Mouse (Mus musculus): ENCODE results near the gene Dap. TPM values are rescaled to one million over a fixed set of nuclear protein-coding genes. Genes with fewer than 3 reads are reported as not detected.

Gene Dap
- total and polyA plus RNA-seq, 2 experiments from 2014 or later: 36.8 to 47.5 TPM

DNA sequence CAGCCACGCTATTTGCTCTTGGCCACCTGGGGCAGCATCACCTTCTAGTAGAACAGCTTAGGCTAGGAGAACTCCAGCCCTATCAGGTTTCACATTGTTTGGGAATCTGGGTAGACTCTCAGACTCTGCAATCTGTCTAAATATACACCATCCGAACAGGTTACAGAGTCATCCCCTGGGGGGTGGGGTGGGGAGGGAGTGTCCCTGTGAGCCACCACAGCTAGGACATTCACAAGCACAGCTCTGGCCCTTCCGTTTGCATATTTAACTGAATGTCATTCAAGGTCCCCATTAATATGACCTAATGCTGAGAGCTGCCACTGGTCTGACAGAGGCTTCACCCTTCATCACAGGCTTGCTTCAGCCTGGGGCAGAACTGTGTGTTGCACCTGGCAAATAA lies 68.5 kb downstream of the Dap start:
- peak overlapping the region; percentile 80 for H3K27ac ChIP-seq (ENCODE audit: low read depth)
- H3K36me3 ChIP-seq (replicated peaks; ENCODE audit: control insufficient read depth, insufficient read depth, low read length): no peaks in the 10 kb centered on the region
- no peaks in the 10 kb centered on the region for H3K9me3 ChIP-seq (replicated peaks; ENCODE audit: control insufficient read depth, low read length)
- TF ChIP-seq CTCF (IDR thresholded peaks at IDR 0.05; ENCODE audit: low read depth) (no peak), EP300 (IDR thresholded peaks at IDR 0.05; ENCODE audit: low read depth) (no peak; the same call in 1 of the 2 replicates)
- peaks cover 18% of the 10 kb centered on the region for H3K4me1 ChIP-seq (ENCODE audit: control insufficient read depth, insufficient read depth)
- no peak overlapping the region for H3K4me2 ChIP-seq (ENCODE audit: low read depth, low read length)
- no peak overlapping the region for H3K4me3 ChIP-seq (ENCODE audit: low read depth, low read length)
- no peak overlapping the region for H3K9ac ChIP-seq (replicated peaks; ENCODE audit: low read depth, low read length)
- 18% methylated on average over 3 of the region's 3 CpGs for WGBS
- ATAC-seq (ENCODE audit: insufficient read depth, low read depth): peak; percentile 96
- peaks cover 7% of the 10 kb centered on the region; the same call in 1 of the 2 replicates for H3K27me3 ChIP-seq (ENCODE audit: control insufficient read depth, insufficient read depth, low read length)
- peak; percentile 76 for DNase-seq (ENCODE audit: low spot score)

DNA sequence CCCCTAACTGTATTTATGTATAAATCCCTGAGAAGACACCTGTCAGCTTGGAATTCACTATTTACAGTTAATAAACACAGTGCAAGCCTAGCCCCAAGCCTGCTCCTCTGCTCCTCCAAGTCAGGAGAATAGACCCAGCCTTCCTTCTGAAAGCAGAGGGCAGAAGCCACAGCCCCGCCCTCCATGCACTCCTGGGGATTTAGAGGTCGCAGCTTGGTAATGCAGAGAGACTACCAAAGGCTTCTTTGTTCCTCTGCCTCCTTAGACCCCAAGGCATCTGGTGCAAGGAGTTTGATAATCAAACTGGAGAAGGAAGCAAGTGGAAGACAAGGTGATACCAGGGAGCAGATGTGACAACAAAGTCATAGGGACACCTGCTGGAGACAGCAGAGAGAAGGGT lies 70.2 kb downstream of the Dap start:
- H3K4me2 ChIP-seq (ENCODE audit: low read depth, low read length): no peak overlapping the region
- TF ChIP-seq EP300 (IDR thresholded peaks at IDR 0.05; ENCODE audit: low read depth) (no peak), CTCF (IDR thresholded peaks at IDR 0.05; ENCODE audit: low read depth) (no peak)
- whole genome bisulfite sequencing: 53% methylated on average over 2 of the region's 2 CpGs
- ATAC-seq (ENCODE audit: insufficient read depth, low read depth) (no peak), DNase-seq (ENCODE audit: low spot score) (no peak)
- H3K4me1 ChIP-seq (ENCODE audit: control insufficient read depth, insufficient read depth): peaks cover 22% of the 10 kb centered on the region
- no peak overlapping the region for H3K27ac ChIP-seq (ENCODE audit: low read depth)
- no peak overlapping the region for H3K4me3 ChIP-seq (ENCODE audit: low read depth, low read length)
- peaks cover 7% of the 10 kb centered on the region; the same call in 1 of the 2 replicates for H3K27me3 ChIP-seq (ENCODE audit: control insufficient read depth, insufficient read depth, low read length)
- H3K9me3 ChIP-seq (replicated peaks; ENCODE audit: control insufficient read depth, low read length): no peaks in the 10 kb centered on the region
- H3K9ac ChIP-seq (replicated peaks; ENCODE audit: low read depth, low read length): no peak overlapping the region
- H3K36me3 ChIP-seq (replicated peaks; ENCODE audit: control insufficient read depth, insufficient read depth, low read length): no peaks in the 10 kb centered on the region

DNA sequence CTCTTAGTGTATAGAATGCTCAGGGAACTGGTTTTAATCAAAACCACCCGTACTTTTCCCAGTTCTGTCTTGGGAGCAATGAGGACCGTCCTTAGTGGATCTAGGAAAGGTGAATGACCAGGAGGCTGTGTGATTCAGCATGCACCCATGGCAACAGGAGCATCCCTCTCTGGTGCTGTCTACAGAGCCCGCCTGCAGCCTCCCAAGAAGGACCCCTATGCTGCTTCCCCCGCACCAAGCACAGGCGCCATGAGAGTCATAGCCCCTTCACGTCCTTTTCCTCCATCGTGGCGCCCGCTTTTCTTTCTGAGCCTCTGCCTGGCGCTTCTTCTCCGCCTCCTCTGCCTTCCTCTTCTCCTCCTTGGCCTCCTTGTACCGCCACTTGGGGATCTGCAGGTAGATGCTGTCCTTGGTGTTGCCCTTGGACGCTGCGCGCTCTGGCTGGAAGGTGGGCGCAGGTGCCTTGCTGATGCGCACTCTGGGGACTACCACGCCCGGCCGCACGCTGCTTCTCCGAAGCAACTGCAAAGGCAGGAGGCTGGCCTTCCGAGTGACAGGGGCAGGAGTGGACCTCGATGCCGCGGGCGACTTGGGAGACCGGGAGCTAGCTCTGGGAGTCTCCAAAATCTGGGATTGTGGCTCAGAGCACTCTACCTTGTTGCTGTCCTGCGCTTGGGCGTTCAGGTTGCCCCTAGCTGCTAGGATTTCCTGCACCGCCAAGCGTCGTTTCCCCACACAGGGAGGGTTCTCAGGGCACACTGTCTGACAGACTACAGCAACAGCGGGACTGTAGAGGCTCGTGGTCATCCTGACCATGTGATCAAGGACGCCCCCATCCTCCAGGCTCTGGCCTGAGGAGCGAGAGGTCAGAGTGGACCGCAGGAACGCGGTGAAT lies 73.0 kb downstream of the Dap start:
- Histone ChIP-seq H3K4me2 (ENCODE audit: low read depth, low read length) (no peak overlapping the region; the same call in 1 of the 2 replicates), H3K27ac (ENCODE audit: low read depth) (no peak overlapping the region), H3K36me3 (replicated peaks; ENCODE audit: control insufficient read depth, insufficient read depth, low read length) (no peaks in the 10 kb centered on the region), H3K4me1 (ENCODE audit: control insufficient read depth, insufficient read depth) (peaks cover 19% of the 10 kb centered on the region), H3K27me3 (ENCODE audit: control insufficient read depth, insufficient read depth, low read length) (peaks cover 7% of the 10 kb centered on the region; the same call in 1 of the 2 replicates), H3K9ac (replicated peaks; ENCODE audit: low read depth, low read length) (no peak overlapping the region), H3K9me3 (replicated peaks; ENCODE audit: control insufficient read depth, low read length) (no peaks in the 10 kb centered on the region), H3K4me3 (ENCODE audit: low read depth, low read length) (no peak overlapping the region)
- ATAC-seq (ENCODE audit: insufficient read depth, low read depth) (no peak), DNase-seq (ENCODE audit: low spot score) (no peak)
- 31% methylated on average over 40 of the region's 40 CpGs for WGBS
- TF ChIP-seq CTCF (IDR thresholded peaks at IDR 0.05; ENCODE audit: low read depth) (no peak), EP300 (IDR thresholded peaks at IDR 0.05; ENCODE audit: low read depth) (no peak)

DNA sequence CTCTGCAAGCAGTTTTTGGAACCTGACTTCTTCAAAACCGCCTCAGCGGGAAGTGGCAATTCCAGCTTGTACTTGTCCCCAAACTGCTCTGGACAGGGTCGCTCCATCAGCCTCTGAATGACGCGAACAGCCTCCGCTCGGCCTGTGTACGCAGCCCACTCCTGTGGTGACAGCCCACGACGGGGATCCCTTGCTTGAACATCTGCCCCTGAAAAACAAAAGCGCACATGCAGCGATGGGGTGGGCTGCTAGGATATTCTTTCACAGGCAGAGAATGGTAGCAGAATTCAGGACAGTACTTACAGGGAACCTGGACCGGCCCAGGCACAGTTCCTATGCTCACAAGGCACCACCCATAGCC lies 73.6 kb downstream of the Dap start:
- Histone ChIP-seq H3K27me3 (ENCODE audit: control insufficient read depth, insufficient read depth, low read length) (peaks cover 7% of the 10 kb centered on the region; the same call in 1 of the 2 replicates), H3K4me1 (ENCODE audit: control insufficient read depth, insufficient read depth) (peaks cover 16% of the 10 kb centered on the region), H3K9me3 (replicated peaks; ENCODE audit: control insufficient read depth, low read length) (no peaks in the 10 kb centered on the region), H3K4me2 (ENCODE audit: low read depth, low read length) (no peak overlapping the region; the same call in 1 of the 2 replicates), H3K36me3 (replicated peaks; ENCODE audit: control insufficient read depth, insufficient read depth, low read length) (no peaks in the 10 kb centered on the region), H3K9ac (replicated peaks; ENCODE audit: low read depth, low read length) (no peak overlapping the region), H3K4me3 (ENCODE audit: low read depth, low read length) (no peak overlapping the region), H3K27ac (ENCODE audit: low read depth) (no peak overlapping the region)
- ATAC-seq (ENCODE audit: insufficient read depth, low read depth) (no peak), DNase-seq (ENCODE audit: low spot score) (no peak)
- TF ChIP-seq EP300 (IDR thresholded peaks at IDR 0.05; ENCODE audit: low read depth) (no peak), CTCF (IDR thresholded peaks at IDR 0.05; ENCODE audit: low read depth) (no peak)
- 35% methylated on average over 13 of the region's 13 CpGs for WGBS

DNA sequence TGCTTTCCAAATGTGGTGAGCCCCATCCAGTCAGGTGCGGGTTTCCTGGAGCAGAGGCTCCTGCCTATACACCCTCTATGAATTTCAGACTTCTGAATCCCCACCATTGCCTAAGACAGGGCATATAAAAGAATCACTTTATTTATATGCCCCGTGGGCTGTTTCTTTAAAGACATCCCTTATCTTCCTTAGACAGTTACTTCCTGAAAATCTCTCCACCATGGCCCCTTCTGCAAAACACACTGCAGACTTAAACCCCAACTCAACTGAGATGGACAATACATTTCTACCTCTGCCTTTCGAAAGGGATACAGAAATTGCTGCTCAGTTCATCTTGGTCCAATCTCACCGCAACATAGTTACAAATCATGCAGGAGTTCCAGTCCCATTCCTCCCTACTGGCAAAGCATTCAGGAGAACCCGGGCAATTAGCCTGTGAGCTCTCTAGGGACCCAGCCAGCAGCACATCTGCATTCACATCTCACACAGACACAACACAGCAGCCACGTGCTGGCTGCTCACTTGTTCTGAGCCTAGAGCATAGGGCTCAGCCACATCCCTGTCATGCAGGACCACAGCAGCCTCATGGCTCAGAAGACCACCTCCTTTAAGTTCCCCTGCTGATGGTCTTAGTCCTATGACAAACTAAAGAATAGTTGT lies 75.3 kb downstream of the Dap start:
- ATAC-seq (ENCODE audit: insufficient read depth, low read depth): no peak
- 57% methylated on average over 6 of the region's 6 CpGs for WGBS
- DNase-seq (ENCODE audit: low spot score): no peak

More for the DNA sequence above, 75.3 kb downstream of the Dap start:
- Histone ChIP-seq H3K36me3 (replicated peaks; ENCODE audit: control insufficient read depth, insufficient read depth, low read length) (no peaks in the 10 kb centered on the region), H3K9ac (replicated peaks; ENCODE audit: low read depth, low read length) (no peak overlapping the region), H3K27ac (ENCODE audit: low read depth) (no peak overlapping the region), H3K27me3 (ENCODE audit: control insufficient read depth, insufficient read depth, low read length) (peaks cover 7% of the 10 kb centered on the region; the same call in 1 of the 2 replicates), H3K4me3 (ENCODE audit: low read depth, low read length) (no peak overlapping the region), H3K4me1 (ENCODE audit: control insufficient read depth, insufficient read depth) (peaks cover 15% of the 10 kb centered on the region; the same call in 1 of the 2 replicates), H3K9me3 (replicated peaks; ENCODE audit: control insufficient read depth, low read length) (no peaks in the 10 kb centered on the region), H3K4me2 (ENCODE audit: low read depth, low read length) (no peak overlapping the region)
- TF ChIP-seq EP300 (IDR thresholded peaks at IDR 0.05; ENCODE audit: low read depth) (no peak), CTCF (IDR thresholded peaks at IDR 0.05; ENCODE audit: low read depth) (no peak)
